Mouse (Mus musculus) kidney, postnatal 0 days (tissue): Measurements from ENCODE around the gene Akap2. TPM values are rescaled to one million over a fixed set of nuclear protein-coding genes. Genes with fewer than 3 reads are reported as not detected.
A peak's percentile ranks its signal among the peaks of the same experiment; 100 is the strongest.

Experiments
- ATAC-seq: fragments of 200-750 bp; cut with Nextera tagmentation; replicated peaks from 2 replicates; pipeline ENCODE4 v1.8.0; 2017; ENCODE audit warnings: low read depth, moderate number of reproducible peaks, moderate TSS enrichment, moderate library complexity; ENCODE audit not compliant: low FRiP score
- DNase-seq: peaks from one replicate; pipeline ENCODE4 v3.0.0-alpha.2; 2016; ENCODE audit warnings: low spot score
- H3K27ac ChIP-seq: fragments of 300-500 bp; sonication (generic); 2 replicates; pipeline ENCODE4 v1.5.1; 2014; ENCODE audit warnings: mild to moderate bottlenecking
- H3K27me3 ChIP-seq: fragments of 300-500 bp; sonication (generic); 2 replicates; pipeline ENCODE4 v1.6.1; 2014; ENCODE audit warnings: low read length, mixed read lengths; ENCODE audit not compliant: insufficient read depth
- H3K36me3 ChIP-seq: fragments of 300-500 bp; sonication (generic); 2 replicates; pipeline ENCODE4 v1.6.1; 2014; ENCODE audit warnings: low read length, mixed read lengths; ENCODE audit not compliant: insufficient read depth
- H3K4me1 ChIP-seq: fragments of 300-500 bp; sonication (generic); replicated peaks from 2 replicates; pipeline ENCODE4 v1.6.1; 2014; ENCODE audit warnings: antibody characterized with exemption, low read length, mixed read lengths; ENCODE audit not compliant: insufficient read depth
- H3K4me2 ChIP-seq: fragments of 300-500 bp; sonication (generic); 2 replicates; pipeline ENCODE4 v1.6.1; 2014; ENCODE audit warnings: mild to moderate bottlenecking, low read length, moderate library complexity, mixed read lengths
- H3K4me3 ChIP-seq: fragments of 300-500 bp; sonication (generic); replicated peaks from 2 replicates; pipeline ENCODE4 v1.5.1; 2014; ENCODE audit warnings: low read depth, low read length
- H3K9ac ChIP-seq: fragments of 300-500 bp; sonication (generic); 2 replicates; pipeline ENCODE4 v1.6.1; 2014; ENCODE audit warnings: low read depth, low read length
- H3K9me3 ChIP-seq: fragments of 300-500 bp; sonication (generic); replicated peaks from 2 replicates; pipeline ENCODE4 v1.6.1; 2016; ENCODE audit warnings: low read length, inconsistent platforms, mixed read lengths
- CTCF ChIP-seq: IDR thresholded peaks from 2 replicates; pipeline ENCODE4 v1.5.1; 2016; ENCODE audit warnings: antibody characterized with exemption, low read depth, mild to moderate bottlenecking, moderate library complexity
- WGBS: fragments of 180-500 bp; shearing (Covaris S2); extraction: QIAGEN DNeasy Blood & Tissue Kit; methylation state at CpG from one replicate; pipeline ENCODE4 v1.1.7; 2014; 5-methylcytosine and 5-hydroxymethylcytosine counted together
- polyA plus RNA-seq: library from polyadenylated mRNA; unstranded; fragments of >200 nt; fragmentation: Nextera tagmentation; extraction: Ambion mirVana; gene quantifications from 2 replicates; pipeline ENCODE4 v1.2.1, GENCODE M21; 2015

Gene Akap2
- polyA plus RNA-seq, 1 experiment from 2014 or later = 20.5 TPM

DNA sequence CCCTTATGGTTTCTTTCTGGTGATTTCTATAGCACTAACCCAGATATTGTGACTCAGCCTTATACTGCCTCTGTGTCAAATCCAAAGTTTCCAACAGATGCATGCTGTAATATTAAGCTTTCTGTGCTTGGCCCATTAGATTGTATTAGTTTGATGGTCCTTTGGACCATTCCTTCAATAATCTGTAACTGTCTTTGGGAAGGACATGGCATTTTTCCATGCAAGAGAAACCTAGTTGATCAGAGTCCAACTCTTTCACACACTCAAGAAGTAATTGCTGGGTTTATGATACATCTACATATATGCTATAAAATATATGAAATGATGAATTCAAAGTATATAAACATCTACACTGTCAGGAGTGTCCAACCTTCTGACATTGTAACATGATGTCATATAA lies 1.6 kb upstream of the Akap2 start:
- H3K27ac ChIP-seq = no peak overlapping the region
- no peak for ATAC-seq

DNA sequence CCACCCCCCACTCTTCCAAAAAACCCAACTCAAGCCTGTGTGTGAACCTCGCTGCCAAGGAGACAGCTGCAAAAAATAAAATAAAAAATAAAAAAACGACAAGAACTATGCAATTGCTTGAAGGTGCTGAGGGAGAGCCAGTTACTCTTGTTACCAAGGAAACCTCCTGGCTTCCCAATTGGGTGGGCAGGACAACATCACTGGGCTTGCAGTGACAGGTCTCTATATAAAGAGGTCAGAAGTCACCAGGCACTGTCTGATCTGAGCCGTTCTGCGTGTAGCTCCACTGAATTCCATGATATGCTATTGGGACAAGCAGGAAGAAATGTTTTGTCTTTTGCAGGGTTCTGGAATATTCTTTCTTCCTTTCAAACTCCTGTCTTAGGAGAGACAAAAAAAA lies 722 bp upstream of the Akap2 start:
- Histone ChIP-seq H3K9ac (no peak overlapping the region), H3K4me3 (no peak overlapping the region), H3K36me3 (no peaks in the 10 kb centered on the region), H3K27ac (no peak overlapping the region), H3K4me1 (no peaks in the 10 kb centered on the region), H3K27me3 (no peaks in the 10 kb centered on the region), H3K4me2 (no peak overlapping the region), H3K9me3 (no peaks in the 10 kb centered on the region)
- ATAC-seq (no peak), DNase-seq (no peak)
- 49% methylated on average over 4 of the region's 4 CpGs for WGBS
- no peak for TF ChIP-seq CTCF

More for the DNA sequence above, 1.6 kb upstream of the Akap2 start:
- Histone ChIP-seq H3K4me1 (no peaks in the 10 kb centered on the region), H3K9ac (no peak overlapping the region), H3K27me3 (no peaks in the 10 kb centered on the region), H3K4me2 (no peak overlapping the region), H3K4me3 (no peak overlapping the region), H3K36me3 (no peaks in the 10 kb centered on the region), H3K9me3 (no peaks in the 10 kb centered on the region)
- TF ChIP-seq CTCF = no peak
- no peak for DNase-seq

- Histone ChIP-seq H3K9me3 (no peaks in the 10 kb centered on the region), H3K4me2 (no peak overlapping the region), H3K4me1 (no peaks in the 10 kb centered on the region), H3K27me3 (no peaks in the 10 kb centered on the region), H3K36me3 (no peaks in the 10 kb centered on the region), H3K9ac (no peak overlapping the region), H3K27ac (no peak overlapping the region), H3K4me3 (no peak overlapping the region)
- ATAC-seq (no peak), DNase-seq (no peak)
- 91% methylated on average over 1 of the region's 1 CpGs for WGBS
- no peak for TF ChIP-seq CTCF
Observed at GRCm38 (mm10) chr4:57719370-57719769, 1.9 kb downstream of the Akap2 start.

- ATAC-seq = no peak
Observed at GRCm38 (mm10) chr4:57720869-57721361, 3.5 kb downstream of the Akap2 start.

DNA sequence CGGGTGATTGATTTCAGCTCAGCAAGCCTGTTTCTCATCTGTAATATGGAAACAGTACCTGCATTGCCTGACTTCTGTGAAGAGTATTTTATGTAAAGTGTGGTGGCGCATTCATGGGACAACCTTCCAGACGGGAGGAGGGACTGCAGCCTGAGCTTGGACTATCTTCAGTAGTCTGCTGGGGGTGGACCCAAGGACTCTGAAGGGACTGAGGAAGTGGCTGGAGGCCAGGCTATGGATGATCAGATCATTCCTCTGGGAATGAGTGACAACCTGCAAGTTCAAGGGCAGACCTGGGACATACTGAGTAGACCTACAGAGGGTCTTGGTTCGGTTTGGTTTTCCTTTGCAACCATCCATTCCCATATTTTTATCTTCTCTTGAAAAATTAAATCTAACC lies 4.8 kb downstream of the Akap2 start:
- DNase-seq = no peak
- no peak for ATAC-seq
- no peak overlapping the region for H3K4me3 ChIP-seq
- H3K9me3 ChIP-seq = no peaks in the 10 kb centered on the region
- no peak overlapping the region for H3K27ac ChIP-seq
- H3K4me2 ChIP-seq = no peak overlapping the region
- H3K27me3 ChIP-seq = no peaks in the 10 kb centered on the region
- H3K36me3 ChIP-seq = no peaks in the 10 kb centered on the region
- H3K9ac ChIP-seq = no peak overlapping the region
- WGBS = 81% methylated on average over 4 of the region's 4 CpGs
- no peaks in the 10 kb centered on the region for H3K4me1 ChIP-seq
- TF ChIP-seq CTCF = no peak

More at GRCm38 (mm10) chr4:57720869-57721361, 3.5 kb downstream of the Akap2 start:
- no peak overlapping the region for H3K4me2 ChIP-seq
- no peak overlapping the region for H3K4me3 ChIP-seq
- H3K4me1 ChIP-seq = no peaks in the 10 kb centered on the region
- no peaks in the 10 kb centered on the region for H3K9me3 ChIP-seq
- no peaks in the 10 kb centered on the region for H3K36me3 ChIP-seq
- no peaks in the 10 kb centered on the region for H3K27me3 ChIP-seq
- no peak for TF ChIP-seq CTCF
- no peak overlapping the region for H3K27ac ChIP-seq
- no peak overlapping the region for H3K9ac ChIP-seq
- DNase-seq = no peak
- WGBS = 49% methylated on average over 7 of the region's 7 CpGs

DNA sequence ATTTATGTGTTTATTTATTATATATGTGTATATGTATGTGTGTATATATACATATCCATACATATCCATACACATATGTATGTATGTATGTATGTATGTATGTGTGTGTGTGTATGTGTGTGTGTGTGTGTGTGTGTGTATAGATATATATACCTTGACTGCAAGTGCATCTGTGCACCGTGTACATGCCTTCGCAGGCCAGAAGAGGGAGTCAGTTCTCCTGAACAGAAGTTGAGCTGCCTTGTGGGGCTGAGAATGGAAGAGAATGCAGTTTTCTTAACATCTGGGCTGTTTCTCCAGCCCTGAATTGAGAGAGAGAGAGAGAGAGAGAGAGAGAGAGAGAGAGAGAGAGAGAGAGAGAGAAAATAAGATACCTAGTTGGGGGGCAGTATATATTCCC lies 6.2 kb downstream of the Akap2 start:
- WGBS = 61% methylated on average over 2 of the region's 2 CpGs
- DNase-seq = no peak
- ATAC-seq = no peak
- Histone ChIP-seq H3K9me3 (no peaks in the 10 kb centered on the region), H3K27me3 (no peaks in the 10 kb centered on the region), H3K4me3 (no peak overlapping the region), H3K36me3 (no peaks in the 10 kb centered on the region), H3K27ac (no peak overlapping the region), H3K4me1 (no peaks in the 10 kb centered on the region), H3K4me2 (no peak overlapping the region), H3K9ac (no peak overlapping the region)
- TF ChIP-seq CTCF = peak; percentile 61

- no peak overlapping the region for H3K4me2 ChIP-seq
- no peak for DNase-seq
- H3K9me3 ChIP-seq = no peaks in the 10 kb centered on the region
- TF ChIP-seq CTCF = no peak
- H3K9ac ChIP-seq = no peak overlapping the region
- H3K36me3 ChIP-seq = no peaks in the 10 kb centered on the region
- 38% methylated on average over 1 of the region's 1 CpGs for WGBS
- no peaks in the 10 kb centered on the region for H3K27me3 ChIP-seq
- no peak overlapping the region for H3K27ac ChIP-seq
- H3K4me3 ChIP-seq = no peak overlapping the region
- ATAC-seq = no peak
- no peaks in the 10 kb centered on the region for H3K4me1 ChIP-seq
Observed at GRCm38 (mm10) chr4:57725569-57725968, 8.1 kb downstream of the Akap2 start.
